Mouse (Mus musculus): Measurements from ENCODE around the gene Tcte1. TPM values are rescaled to one million over a fixed set of nuclear protein-coding genes. Genes with fewer than 3 reads are reported as not detected.

The Tcte1 gene
- polyA plus RNA-seq, 1 experiment: not detected

GRCm38 (mm10) chr17:45505941-45506465 lies 17.2 kb upstream of the Tcte1 start:
- Histone ChIP-seq H3K36me3 (ENCODE audit: control insufficient read depth) (peaks cover 20% of the 10 kb centered on the region), H3K27me3 (ENCODE audit: control insufficient read depth) (no peaks in the 10 kb centered on the region), H3K9me3 (ENCODE audit: control insufficient read depth, low read length) (no peaks in the 10 kb centered on the region), H3K4me1 (ENCODE audit: control insufficient read depth) (peaks cover 22% of the 10 kb centered on the region), H3K4me3 (replicated peaks) (peak overlapping the region; percentile 92)
- TF ChIP-seq GATA1 (IDR thresholded peaks at IDR 0.05; ENCODE audit: low read length) (no peak), TAL1 (IDR thresholded peaks at IDR 0.05; ENCODE audit: low read length) (no peak)

- peaks cover 24% of the 10 kb centered on the region for H3K36me3 ChIP-seq (ENCODE audit: control insufficient read depth)
- H3K9me3 ChIP-seq (ENCODE audit: control insufficient read depth, low read length): no peaks in the 10 kb centered on the region
- TF ChIP-seq TAL1 (IDR thresholded peaks at IDR 0.05; ENCODE audit: low read length) (no peak), GATA1 (IDR thresholded peaks at IDR 0.05; ENCODE audit: low read length) (no peak)
- H3K4me3 ChIP-seq (replicated peaks): peak within 1 kb of the TSS; percentile 92
- H3K27me3 ChIP-seq (ENCODE audit: control insufficient read depth): no peaks in the 10 kb centered on the region
- H3K4me1 ChIP-seq (ENCODE audit: control insufficient read depth): peaks cover 22% of the 10 kb centered on the region
Measured at GRCm38 (mm10) chr17:45506700-45507189, 16.5 kb upstream of the Tcte1 start, which contains the start of gene Aars2. Aars2 (plus strand) TSS chr17:45506841.

DNA sequence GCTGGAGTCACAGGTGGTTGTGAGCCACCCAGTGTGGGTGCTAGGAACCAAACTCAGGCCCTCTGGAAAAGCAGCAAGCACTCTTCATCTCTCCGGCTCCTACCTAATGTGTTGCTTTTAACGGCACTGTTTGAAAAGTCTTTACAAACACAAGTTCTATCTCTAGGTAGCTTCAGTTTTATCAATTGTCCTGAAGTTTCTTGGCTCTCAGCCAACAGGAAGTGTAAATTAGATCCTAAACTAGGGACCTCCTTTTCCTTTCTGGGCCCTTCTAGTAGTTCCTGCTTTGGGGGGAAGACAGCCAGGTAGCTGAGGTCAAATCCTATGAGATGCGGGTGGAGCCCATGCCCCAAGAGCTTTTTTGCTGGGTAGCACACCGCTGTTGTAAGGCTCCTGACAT lies 12.4 kb upstream of the Tcte1 start:
- H3K27me3 ChIP-seq (ENCODE audit: control insufficient read depth): no peaks in the 10 kb centered on the region
- peaks cover 18% of the 10 kb centered on the region for H3K4me1 ChIP-seq (ENCODE audit: control insufficient read depth)
- TF ChIP-seq TAL1 (IDR thresholded peaks at IDR 0.05; ENCODE audit: low read length) (no peak), GATA1 (IDR thresholded peaks at IDR 0.05; ENCODE audit: low read length) (no peak)
- peaks cover 32% of the 10 kb centered on the region for H3K36me3 ChIP-seq (ENCODE audit: control insufficient read depth)
- H3K4me3 ChIP-seq (replicated peaks): no peak overlapping the region
- no peaks in the 10 kb centered on the region for H3K9me3 ChIP-seq (ENCODE audit: control insufficient read depth, low read length)

- TF ChIP-seq GATA1 (IDR thresholded peaks at IDR 0.05; ENCODE audit: low read length) (no peak), TAL1 (IDR thresholded peaks at IDR 0.05; ENCODE audit: low read length) (no peak)
- no peak overlapping the region for H3K4me3 ChIP-seq (replicated peaks)
- peaks cover 39% of the 10 kb centered on the region for H3K36me3 ChIP-seq (ENCODE audit: control insufficient read depth)
- H3K4me1 ChIP-seq (ENCODE audit: control insufficient read depth): peaks cover 12% of the 10 kb centered on the region
- no peaks in the 10 kb centered on the region for H3K27me3 ChIP-seq (ENCODE audit: control insufficient read depth)
- H3K9me3 ChIP-seq (ENCODE audit: control insufficient read depth, low read length): no peaks in the 10 kb centered on the region
Measured at GRCm38 (mm10) chr17:45511757-45512156, 11.5 kb upstream of the Tcte1 start.

DNA sequence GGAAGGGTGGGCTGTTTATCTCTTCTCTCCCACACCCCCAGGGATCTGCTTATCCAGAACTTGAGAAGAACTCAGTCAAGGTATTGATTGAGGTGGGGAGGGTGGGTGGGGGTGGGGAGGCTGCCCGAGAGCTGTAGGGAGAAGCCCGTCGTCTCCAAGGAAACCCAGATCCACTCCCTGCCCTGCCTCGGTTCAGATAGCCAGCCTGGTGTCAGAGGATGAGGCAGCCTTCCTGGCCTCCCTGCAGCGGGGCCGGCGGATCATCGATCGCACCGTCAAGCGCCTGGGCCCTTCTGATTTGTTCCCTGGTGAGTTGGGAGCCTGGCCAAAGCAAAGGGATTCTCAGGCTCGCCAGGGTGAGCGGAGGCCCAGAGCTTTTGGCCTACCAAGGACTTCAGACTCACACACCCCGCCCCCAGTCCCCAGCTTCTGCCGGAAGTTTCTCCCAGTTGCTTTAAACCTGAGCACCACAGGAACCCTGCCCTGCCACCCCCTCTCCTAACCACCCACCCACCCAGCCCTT lies 8.0 kb upstream of the Tcte1 start:
- H3K36me3 ChIP-seq (ENCODE audit: control insufficient read depth): peaks cover 57% of the 10 kb centered on the region
- TF ChIP-seq TAL1 (IDR thresholded peaks at IDR 0.05; ENCODE audit: low read length): no peak
- no peak for TF ChIP-seq GATA1 (IDR thresholded peaks at IDR 0.05; ENCODE audit: low read length)
- H3K4me3 ChIP-seq (replicated peaks): no peak overlapping the region

DNA sequence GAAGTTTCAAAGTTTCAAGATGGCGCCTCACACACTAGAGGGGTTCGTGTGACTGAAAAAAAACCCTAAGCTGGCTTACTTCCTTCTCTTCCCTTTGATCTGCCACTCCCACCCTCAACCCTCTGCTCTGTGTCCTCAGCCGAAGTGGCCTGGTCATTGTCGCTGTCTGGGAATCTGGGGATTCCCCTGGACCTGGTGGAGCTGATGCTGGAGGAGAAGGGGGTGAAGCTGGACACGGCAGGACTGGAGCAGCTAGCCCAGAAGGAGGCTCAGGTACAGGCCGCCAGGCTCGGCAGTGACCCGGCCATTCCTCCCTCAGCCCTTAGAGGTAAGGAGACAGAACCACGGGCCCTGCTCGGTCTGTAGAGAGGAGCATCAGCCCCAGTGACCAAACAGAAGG lies 7.4 kb upstream of the Tcte1 start:
- H3K36me3 ChIP-seq (ENCODE audit: control insufficient read depth): peaks cover 55% of the 10 kb centered on the region
- H3K4me1 ChIP-seq (ENCODE audit: control insufficient read depth): no peaks in the 10 kb centered on the region
- no peaks in the 10 kb centered on the region for H3K9me3 ChIP-seq (ENCODE audit: control insufficient read depth, low read length)
- H3K27me3 ChIP-seq (ENCODE audit: control insufficient read depth): no peaks in the 10 kb centered on the region
- no peak for TF ChIP-seq TAL1 (IDR thresholded peaks at IDR 0.05; ENCODE audit: low read length)
- TF ChIP-seq GATA1 (IDR thresholded peaks at IDR 0.05; ENCODE audit: low read length): no peak
- no peak overlapping the region for H3K4me3 ChIP-seq (replicated peaks)

More for the DNA sequence above, 8.0 kb upstream of the Tcte1 start:
- no peaks in the 10 kb centered on the region for H3K9me3 ChIP-seq (ENCODE audit: control insufficient read depth, low read length)
- no peaks in the 10 kb centered on the region for H3K27me3 ChIP-seq (ENCODE audit: control insufficient read depth)
- H3K4me1 ChIP-seq (ENCODE audit: control insufficient read depth): no peaks in the 10 kb centered on the region

DNA sequence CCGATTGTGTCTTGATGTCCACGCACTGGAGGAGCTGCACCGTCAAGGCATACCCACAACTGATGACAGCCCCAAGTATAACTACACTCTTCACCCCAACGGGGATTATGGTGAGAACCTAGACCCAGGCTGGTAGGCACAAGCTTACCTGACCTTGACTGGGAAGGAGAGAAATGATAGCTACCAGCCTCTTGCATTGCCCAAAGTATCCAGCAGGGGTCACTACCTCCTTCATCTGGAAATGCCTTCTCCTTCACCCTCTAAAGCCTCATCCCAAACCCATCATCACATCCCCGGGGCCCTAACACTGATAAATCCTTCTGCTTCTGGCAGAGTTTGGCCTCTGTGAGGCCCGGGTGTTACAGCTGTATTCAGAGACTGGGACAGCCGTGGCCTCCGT lies 6.7 kb upstream of the Tcte1 start:
- TF ChIP-seq GATA1 (IDR thresholded peaks at IDR 0.05; ENCODE audit: low read length): no peak
- TF ChIP-seq TAL1 (IDR thresholded peaks at IDR 0.05; ENCODE audit: low read length): no peak
- H3K27me3 ChIP-seq (ENCODE audit: control insufficient read depth): no peaks in the 10 kb centered on the region
- no peaks in the 10 kb centered on the region for H3K4me1 ChIP-seq (ENCODE audit: control insufficient read depth)
- H3K36me3 ChIP-seq (ENCODE audit: control insufficient read depth): peaks cover 50% of the 10 kb centered on the region
- no peak overlapping the region for H3K4me3 ChIP-seq (replicated peaks)
- no peaks in the 10 kb centered on the region for H3K9me3 ChIP-seq (ENCODE audit: control insufficient read depth, low read length)

- H3K4me1 ChIP-seq (ENCODE audit: control insufficient read depth): no peaks in the 10 kb centered on the region
- no peak for TF ChIP-seq TAL1 (IDR thresholded peaks at IDR 0.05; ENCODE audit: low read length)
- no peak for TF ChIP-seq GATA1 (IDR thresholded peaks at IDR 0.05; ENCODE audit: low read length)
- no peaks in the 10 kb centered on the region for H3K9me3 ChIP-seq (ENCODE audit: control insufficient read depth, low read length)
- peaks cover 50% of the 10 kb centered on the region for H3K36me3 ChIP-seq (ENCODE audit: control insufficient read depth)
- H3K27me3 ChIP-seq (ENCODE audit: control insufficient read depth): no peaks in the 10 kb centered on the region
- H3K4me3 ChIP-seq (replicated peaks): no peak overlapping the region
Measured at GRCm38 (mm10) chr17:45517135-45517534, 6.1 kb upstream of the Tcte1 start.

DNA sequence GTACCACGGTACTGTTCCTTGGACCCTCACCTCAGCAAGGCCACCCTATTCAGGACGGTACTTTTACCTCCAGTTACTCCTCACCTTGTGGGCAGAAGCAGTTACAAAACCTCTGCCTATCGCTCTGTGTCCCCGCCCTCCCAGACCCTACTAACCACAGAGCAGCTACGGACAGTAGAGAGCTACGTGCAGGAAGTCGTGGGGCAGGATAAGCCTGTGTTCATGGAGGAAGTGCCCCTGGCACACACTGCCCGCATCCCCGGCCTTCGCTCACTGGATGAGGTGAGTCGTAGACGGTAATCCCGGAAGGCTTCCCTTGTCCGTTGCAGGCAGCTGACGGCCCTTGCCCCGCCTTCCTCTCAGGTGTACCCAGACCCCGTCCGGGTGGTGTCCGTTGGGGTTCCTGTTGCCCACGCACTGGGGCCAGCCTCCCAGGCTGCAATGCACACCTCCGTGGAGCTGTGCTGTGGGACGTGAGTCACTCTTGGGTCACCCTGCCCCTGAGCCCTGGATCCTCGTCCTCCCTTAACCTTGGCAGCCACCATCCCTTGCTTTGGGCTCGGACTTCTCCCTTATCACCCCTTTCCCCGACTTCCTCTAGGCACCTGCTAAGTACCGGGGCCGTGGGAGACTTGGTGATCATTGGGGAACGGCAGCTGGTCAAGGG lies 5.6 kb upstream of the Tcte1 start:
- Histone ChIP-seq H3K9me3 (ENCODE audit: control insufficient read depth, low read length) (no peaks in the 10 kb centered on the region), H3K36me3 (ENCODE audit: control insufficient read depth) (peaks cover 50% of the 10 kb centered on the region), H3K27me3 (ENCODE audit: control insufficient read depth) (0 out of 2 replicates have a peak, but pooled peaks cover 2% of the 10 kb centered on the region), H3K4me1 (ENCODE audit: control insufficient read depth) (no peaks in the 10 kb centered on the region), H3K4me3 (replicated peaks) (no peak overlapping the region)
- TF ChIP-seq TAL1 (IDR thresholded peaks at IDR 0.05; ENCODE audit: low read length) (no peak), GATA1 (IDR thresholded peaks at IDR 0.05; ENCODE audit: low read length) (no peak)
